Mouse (Mus musculus): Measurements from ENCODE around the gene Tsc22d1. TPM values are rescaled to one million over a fixed set of nuclear protein-coding genes. Genes with fewer than 3 reads are reported as not detected.
A peak's percentile ranks its signal among the peaks of the same experiment; 100 is the strongest.

Tsc22d1 gene
- total RNA-seq, 2 experiments from 2014 or later, result 464 to 515 TPM

- no peak for DNase-seq
- intact Hi-C loops (cut with DNase I), result no loop called here
These were observed 122.2 kb downstream of the Tsc22d1 start for GRCm38 (mm10) chr14:76536921-76537320.

- intact Hi-C loops (cut with DNase I), result no loop called here
- DNase-seq, result no peak
These were observed 125.4 kb downstream of the Tsc22d1 start for GRCm38 (mm10) chr14:76540005-76540670.

GRCm38 (mm10) chr14:76541341-76541740 lies 126.6 kb downstream of the Tsc22d1 start:
- no peak for DNase-seq
- intact Hi-C loops (cut with DNase I), result no loop called here

- DNase-seq, result no peak
- intact Hi-C loops (cut with DNase I), result no loop called here
These were observed 129.4 kb downstream of the Tsc22d1 start for GRCm38 (mm10) chr14:76544136-76544535.

GRCm38 (mm10) chr14:76555263-76556030 lies 140.7 kb downstream of the Tsc22d1 start:
- intact Hi-C loops (cut with DNase I), result loop anchor here (5.0 kb wide), 2 partner anchors 48 to 102 kb away; no protein-coding TSS in a partner anchor

GRCm38 (mm10) chr14:76556031-76556851 lies 141.5 kb downstream of the Tsc22d1 start:
- intact Hi-C loops (cut with DNase I), result loop anchor here (5.0 kb wide), 2 partner anchors 49 to 101 kb away; no protein-coding TSS in a partner anchor
- DNase-seq, result peak; percentile 61 to 66

More at GRCm38 (mm10) chr14:76555263-76556030, 140.7 kb downstream of the Tsc22d1 start:
- DNase-seq, result no peak

- intact Hi-C loops (cut with DNase I), result loop anchor here (5.0 kb wide), 2 partner anchors 50 to 100 kb away; no protein-coding TSS in a partner anchor
- no peak for DNase-seq
These were observed 142.1 kb downstream of the Tsc22d1 start, which contains the start of gene Serp2 for GRCm38 (mm10) chr14:76556852-76557208. TSS of gene Serp2 (minus strand) at chr14:76556889.

Other genes starting within 250 kb of the Tsc22d1 start
- gene Serp2, start 141.9 kb downstream of the Tsc22d1 start, total RNA-seq (2021), result 1 to 10 TPM in 1 of 2 experiments, under 1 TPM in 1; 0.68 to 1.0 TPM

Data from heart, postnatal 14 days (tissue).